Mouse (Mus musculus) adrenal gland, adult 2 months (tissue): Measurements from ENCODE around the gene H2-Ke6. TPM values are rescaled to one million over a fixed set of nuclear protein-coding genes. Genes with fewer than 3 reads are reported as not detected.

Experiments used
- DNase-seq: peaks from one replicate; pipeline ENCODE4 v3.0.0; 2021
- long read RNA-seq: library from polyadenylated mRNA; stranded (forward); transcript quantifications from one replicate; pipeline ENCODE4 v2.0.0, GENCODE M21; 2021
- polyA plus RNA-seq: library from polyadenylated mRNA; depleted of rRNA; stranded (reverse); fragments of >200 nt; gene quantifications from 2 replicates; pipeline ENCODE4 v1.2.3, GENCODE M21; 2012; rRNA removed
- total RNA-seq, 2 experiments: library from RNA; stranded (reverse); gene quantifications; 2 replicates each; pipeline ENCODE4 v1.2.3; 2021

The H2-Ke6 gene
- total RNA-seq (100 to 1,000 TPM; 252 to 263 TPM), polyA plus RNA-seq (362 and 465 TPM in 2 replicates)
- long read RNA-seq, transcript H2-Ke6-201 (9 exons, 965 nt): major isoform, 110 of 161 reads
- long read RNA-seq, partial matches to known transcripts: 12 of 161 reads
- long read RNA-seq, other reads (novel, unspliced or antisense): 33 of 161 reads

GRCm38 (mm10) chr17:34027656-34028223 is at the start of gene H2-Ke6:
TSS of gene H2-Ke6 (minus strand) at chr17:34028060.
- peak; percentile 97 for DNase-seq

DNA sequence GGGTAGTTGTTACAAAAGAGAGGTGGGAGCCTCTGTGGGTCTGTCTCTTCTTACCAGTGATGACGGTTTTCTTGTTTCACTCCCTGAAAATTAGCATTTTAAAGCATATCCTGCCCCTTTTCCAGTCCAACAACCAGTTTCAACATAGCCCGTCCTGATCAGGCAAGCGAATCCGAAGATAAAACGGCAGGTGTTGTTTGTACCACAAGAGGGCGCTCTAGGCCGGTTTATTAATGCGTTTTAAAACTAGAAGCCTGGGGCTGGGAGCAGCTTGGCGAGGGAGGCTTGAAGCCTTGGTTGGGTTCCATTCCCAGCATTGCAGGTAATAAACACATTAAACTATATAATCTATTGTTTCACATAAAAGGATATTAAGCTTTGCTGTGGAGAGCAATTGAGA is 49.7 kb upstream of the H2-Ke6 start:
- DNase-seq: peak; percentile 66

DNA sequence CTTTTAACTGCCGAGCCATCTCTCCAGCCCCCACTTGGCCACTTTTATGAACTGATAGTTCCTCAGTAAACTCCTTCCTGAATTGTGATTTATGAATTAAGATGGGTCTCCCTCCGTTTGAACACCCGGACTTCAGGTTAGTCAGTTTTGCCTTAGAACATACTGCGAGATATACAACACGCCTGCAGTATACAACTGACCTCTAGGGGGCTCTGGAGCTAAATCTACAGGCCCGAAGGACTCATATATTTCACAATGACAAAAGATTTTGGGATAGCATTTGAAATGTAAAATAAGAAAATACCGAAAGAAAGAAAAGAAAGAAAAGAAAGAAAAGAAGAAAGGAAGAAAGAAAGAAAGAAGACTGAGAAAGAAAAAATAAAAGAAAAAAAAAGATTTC is 47.4 kb upstream of the H2-Ke6 start:
- DNase-seq: peak; percentile 66

GRCm38 (mm10) chr17:34072091-34072490 is 44.2 kb upstream of the H2-Ke6 start:
- DNase-seq: no peak

DNA sequence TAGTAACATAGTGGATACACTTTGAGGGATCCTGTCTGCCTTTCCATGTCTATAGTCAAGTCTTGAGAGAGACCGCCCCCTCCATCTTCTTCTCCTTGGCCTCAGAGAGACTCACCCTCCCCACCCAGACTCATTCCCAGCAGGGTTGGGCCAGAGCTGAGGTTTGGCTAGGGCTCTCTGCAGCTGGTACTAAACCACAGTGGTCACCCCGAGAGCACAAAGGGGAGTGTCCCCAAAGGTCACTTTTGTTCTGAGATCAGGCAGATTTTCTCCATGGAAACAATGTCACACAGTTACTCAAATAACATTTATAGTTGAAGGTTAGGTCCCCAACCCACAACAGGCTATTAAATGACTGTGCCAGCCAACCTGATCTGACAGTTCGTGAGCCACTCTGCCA is 41.0 kb upstream of the H2-Ke6 start:
- DNase-seq: no peak

- DNase-seq: no peak
These were observed 29.4 kb upstream of the H2-Ke6 start for GRCm38 (mm10) chr17:34057224-34057623.

- no peak for DNase-seq
These were observed 19.7 kb upstream of the H2-Ke6 start for GRCm38 (mm10) chr17:34047404-34048050.

DNA sequence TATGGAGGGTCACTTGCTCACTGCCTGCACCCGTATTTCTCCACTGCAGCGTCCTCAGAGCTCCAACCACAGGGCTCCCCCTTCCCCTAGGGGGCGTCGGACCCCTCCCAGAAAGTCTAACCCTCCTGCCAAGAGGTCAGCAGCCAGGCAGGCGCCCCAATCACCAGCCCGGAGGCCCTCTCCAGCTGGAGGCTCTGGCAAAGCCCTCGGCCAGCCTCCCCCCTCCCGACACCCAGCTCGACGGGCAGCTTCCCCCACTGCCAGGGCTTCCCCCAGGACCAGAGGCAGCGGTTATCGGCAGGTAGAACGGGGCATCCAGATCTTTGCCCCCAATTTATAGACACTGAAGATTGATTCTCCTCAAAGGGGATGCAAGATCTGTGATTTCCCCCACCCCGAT is 18.1 kb upstream of the H2-Ke6 start:
- DNase-seq: no peak

GRCm38 (mm10) chr17:34039562-34040450 is 11.9 kb upstream of the H2-Ke6 start:
- peak; percentile 45 for DNase-seq

DNA sequence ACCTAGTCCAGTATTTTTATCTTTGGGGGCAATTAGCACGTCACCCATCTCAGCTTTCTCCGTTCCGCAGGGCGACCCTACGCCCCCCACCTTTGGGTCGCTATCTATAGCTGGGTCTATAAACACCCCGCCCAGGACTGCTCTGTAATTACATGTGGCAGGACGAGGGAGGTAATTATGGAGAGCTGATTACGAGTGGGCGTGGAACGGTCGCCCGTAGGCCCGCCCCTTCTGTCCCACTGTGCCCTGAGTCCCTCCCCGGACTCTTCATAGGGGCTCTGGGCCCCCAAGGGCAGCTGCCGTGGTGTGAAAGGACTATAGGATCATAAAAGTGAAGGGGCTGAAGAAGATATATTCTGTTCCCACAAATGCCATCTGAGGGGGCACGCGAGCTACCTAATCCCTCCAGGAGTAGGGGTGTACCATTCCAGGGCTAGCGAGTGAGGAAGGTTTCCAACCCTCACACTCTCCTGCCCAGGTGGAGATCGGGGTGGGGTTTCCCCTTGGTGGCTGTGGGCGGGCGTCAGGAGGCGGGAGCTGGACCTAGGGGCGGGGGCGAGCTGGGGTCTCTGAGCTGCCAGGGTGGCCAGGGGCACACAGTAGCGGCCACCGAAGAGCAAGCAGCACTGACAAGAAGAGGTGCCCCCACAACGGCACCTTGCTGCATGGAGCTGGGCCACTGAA is 11.2 kb upstream of the H2-Ke6 start, which contains the start of gene Col11a2:
TSS of gene Col11a2 (plus strand) at position 560 of the 684 bp plus-strand sequence.
- DNase-seq: peak; percentile 23

DNA sequence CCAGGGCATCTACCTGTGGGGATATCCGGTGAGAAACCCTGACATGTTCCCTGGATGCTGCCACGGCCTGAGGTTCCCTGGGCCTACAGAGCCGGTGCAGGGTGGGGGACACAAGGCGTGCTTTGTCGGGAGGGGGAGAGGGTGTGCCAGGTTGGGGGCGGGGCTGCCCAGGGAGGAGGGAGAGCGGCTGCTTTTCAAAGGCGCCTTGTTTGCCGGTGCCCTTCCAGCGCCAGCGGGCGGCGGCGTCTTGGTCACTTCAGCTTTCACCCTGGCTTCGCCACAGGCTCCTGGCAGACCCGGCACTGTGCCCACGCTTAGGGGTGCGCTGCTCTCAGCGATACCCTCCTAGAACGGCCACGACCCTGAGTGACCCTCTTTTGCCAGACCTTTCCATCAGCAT is 10.6 kb upstream of the H2-Ke6 start:
- peak; percentile 44 for DNase-seq

DNA sequence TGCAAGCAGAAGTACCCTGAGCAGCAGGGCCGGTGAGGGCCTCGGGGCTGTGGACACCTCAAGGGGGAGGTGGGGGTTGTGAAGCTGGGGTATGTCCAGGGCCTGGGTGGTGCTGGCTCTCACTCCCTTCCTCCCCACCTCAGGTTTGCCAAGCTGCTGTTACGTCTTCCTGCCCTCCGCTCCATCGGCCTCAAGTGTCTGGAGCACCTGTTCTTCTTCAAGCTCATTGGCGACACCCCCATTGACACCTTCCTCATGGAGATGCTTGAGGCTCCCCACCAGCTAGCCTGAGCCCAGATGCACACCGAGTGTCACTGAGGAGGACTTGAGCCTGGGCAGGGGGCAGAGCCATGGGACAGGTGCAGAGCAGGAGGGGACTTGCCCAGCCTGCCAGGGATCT is 9.4 kb upstream of the H2-Ke6 start:
- no peak for DNase-seq

- DNase-seq: peak; percentile 59
These were observed 8.8 kb upstream of the H2-Ke6 start for GRCm38 (mm10) chr17:34036647-34037046.

GRCm38 (mm10) chr17:34035517-34035916 is 7.7 kb upstream of the H2-Ke6 start:
- no peak for DNase-seq

DNA sequence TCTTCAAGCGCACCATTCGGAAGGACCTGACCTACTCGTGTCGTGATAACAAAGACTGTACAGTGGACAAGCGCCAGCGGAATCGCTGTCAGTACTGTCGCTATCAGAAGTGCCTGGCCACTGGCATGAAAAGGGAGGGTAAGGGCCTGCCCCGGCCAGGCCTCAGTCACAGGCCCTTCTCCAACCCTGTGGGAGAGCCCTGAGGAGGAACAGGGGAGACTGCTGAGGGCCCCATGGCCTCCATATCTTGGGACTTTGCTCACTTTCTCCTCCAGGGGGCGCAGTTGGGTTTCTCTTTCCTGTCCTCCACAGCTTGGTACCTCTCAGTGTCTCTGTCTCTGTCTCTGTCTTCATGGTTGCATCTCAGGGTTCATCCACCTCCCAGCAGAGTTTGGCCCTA is 6.2 kb upstream of the H2-Ke6 start:
- DNase-seq: peak; percentile 72

DNA sequence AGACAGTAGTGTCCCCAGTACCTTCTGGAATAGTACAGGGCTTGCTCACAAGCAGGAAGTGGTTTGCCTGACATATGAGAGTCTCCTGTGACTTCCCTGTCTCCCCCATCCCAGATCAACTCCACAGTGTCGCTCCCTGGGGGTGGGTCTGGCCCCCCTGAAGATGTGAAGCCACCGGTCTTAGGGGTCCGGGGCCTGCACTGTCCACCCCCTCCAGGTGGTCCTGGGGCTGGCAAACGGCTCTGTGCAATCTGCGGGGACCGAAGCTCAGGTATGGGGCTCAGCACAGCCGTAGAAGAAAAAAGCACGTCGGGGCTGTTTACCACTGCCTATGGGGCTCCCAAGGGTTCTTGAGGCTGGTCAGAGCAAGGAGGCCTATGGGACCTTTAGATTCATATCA is 5.6 kb upstream of the H2-Ke6 start:
- DNase-seq: peak; percentile 25

- peak; percentile 28 for DNase-seq
These were observed 4.9 kb upstream of the H2-Ke6 start for GRCm38 (mm10) chr17:34032806-34033205.

DNA sequence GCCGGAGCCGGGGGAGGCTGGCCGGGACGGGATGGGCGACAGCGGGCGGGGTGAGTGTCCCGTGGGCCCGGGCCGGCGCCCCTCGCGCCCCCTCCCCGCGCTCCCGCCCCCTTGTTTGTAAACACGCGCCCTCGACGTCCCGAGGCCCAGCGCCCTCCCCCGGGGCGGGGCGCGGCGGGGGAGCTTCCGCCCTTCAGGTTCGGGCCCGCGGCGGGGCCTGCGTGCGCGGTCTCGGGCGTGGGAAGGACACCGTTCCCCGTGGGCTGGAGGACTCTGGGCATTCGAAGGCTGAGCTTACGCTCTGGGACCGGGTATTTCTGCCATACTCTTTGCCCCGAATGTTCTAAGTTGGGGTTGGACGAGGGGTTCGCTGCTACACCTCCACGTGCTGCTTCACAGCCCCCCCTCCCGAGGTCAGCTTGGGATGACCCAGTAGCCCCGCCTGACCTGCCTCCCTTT is 4.3 kb upstream of the H2-Ke6 start:
- peak; percentile 88 for DNase-seq

- DNase-seq: peak; percentile 99
These were observed 3.8 kb upstream of the H2-Ke6 start, which contains the start of the genes Slc39a7 and Rxrb for GRCm38 (mm10) chr17:34031465-34032173. TSS of gene Slc39a7 (minus strand) at chr17:34031682. TSS of gene Rxrb (plus strand) at chr17:34031812.

GRCm38 (mm10) chr17:34030861-34031326 is 3.0 kb upstream of the H2-Ke6 start:
- peak; percentile 43 for DNase-seq
